Mouse (Mus musculus) large intestine, adult 2 months (tissue): Measurements from ENCODE around the gene Trappc2. TPM values are rescaled to one million over a fixed set of nuclear protein-coding genes. Genes with fewer than 3 reads are reported as not detected.

Experiments
- DNase-seq: peaks from one replicate; pipeline ENCODE4 v3.0.0-alpha.2; 2012; ENCODE audit warnings: low read depth, low spot score
- WGBS: fragments of 180-500 bp; shearing (Covaris S2); methylation state at CpG from one replicate; pipeline ENCODE4 v1.1.7; 2018; 5-methylcytosine and 5-hydroxymethylcytosine counted together
- polyA plus RNA-seq: library from polyadenylated mRNA; depleted of rRNA; stranded (reverse); fragments of >200 nt; gene quantifications from 2 replicates; pipeline ENCODE4 v1.2.3, GENCODE M21; 2012; rRNA removed

Gene Trappc2
- 1.5 and 2.1 TPM in 2 replicates for polyA plus RNA-seq

DNA sequence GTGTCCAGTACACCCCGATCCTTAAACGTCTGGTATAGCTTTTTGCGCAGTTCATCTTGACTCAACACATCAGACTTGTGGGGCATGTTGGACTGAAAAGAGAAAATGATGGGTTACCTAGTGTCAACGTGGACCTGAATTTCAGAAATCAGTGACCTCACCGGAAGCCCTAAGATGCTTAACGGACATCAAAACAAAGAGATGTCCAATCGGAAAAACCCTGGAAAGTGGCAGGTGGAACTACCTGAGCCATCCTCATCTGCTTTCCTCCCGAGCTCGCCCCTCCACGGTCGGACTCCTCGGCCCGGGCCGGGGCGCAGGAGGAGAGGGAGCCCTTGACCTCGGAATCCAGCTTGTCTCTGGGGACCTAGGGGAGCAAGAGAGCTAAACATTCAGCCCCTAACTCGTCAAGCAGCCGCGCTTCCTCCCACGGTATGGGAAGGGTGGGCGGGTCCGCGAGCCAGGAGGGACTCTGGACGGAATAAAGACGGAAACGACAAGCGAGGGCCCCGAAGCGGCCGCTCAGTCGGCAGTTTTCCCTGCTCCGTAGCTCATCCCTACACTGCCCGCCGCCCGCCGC is at the start of gene Trappc2:
Trappc2 (plus strand) TSS at position 539 of the 580 bp plus-strand sequence.
- no peak for DNase-seq
- 12% methylated on average over 36 of the region's 36 CpGs for WGBS

DNA sequence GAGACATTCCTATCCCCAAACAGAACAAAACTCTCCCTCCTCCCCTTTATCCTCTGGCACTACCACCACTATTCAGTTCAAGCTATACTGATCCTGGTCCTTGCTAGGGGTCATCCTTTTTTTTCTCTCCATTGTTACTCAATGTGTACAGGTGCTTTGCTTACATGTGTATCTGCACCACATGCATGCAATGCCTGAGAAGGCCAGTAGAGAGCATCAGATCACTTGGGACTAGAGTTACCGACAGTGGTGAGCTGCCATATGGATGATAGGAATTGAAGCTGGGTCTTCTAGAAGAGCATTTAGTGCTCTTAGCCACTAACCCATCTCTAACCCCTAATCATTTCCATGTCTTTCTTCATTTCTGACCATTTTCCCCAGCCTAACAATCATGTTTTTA is 46.6 kb upstream of the Trappc2 start:
- WGBS, result 91% methylated on average over 1 of the region's 1 CpGs
- DNase-seq, result no peak

DNA sequence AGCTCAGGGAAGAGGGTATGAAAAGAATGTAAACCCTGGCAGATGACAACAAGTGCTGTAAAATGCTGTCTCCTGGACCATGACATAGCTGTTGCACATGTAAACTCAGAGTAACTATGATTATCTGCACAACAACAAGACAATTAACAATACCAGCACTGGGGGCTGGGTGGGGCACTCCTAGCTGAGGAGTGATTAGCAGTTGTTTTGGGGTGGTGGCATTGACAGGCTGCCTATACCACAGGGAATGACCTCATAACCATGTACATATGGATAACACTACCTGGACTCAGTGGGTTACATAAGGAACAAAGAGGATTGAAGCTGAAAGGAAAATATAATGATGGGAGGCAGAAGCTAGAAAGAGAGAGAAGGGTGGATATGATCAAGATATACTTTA is 32.5 kb upstream of the Trappc2 start:
- no peak for DNase-seq

- WGBS, result 79% methylated on average over 6 of the region's 6 CpGs
- no peak for DNase-seq
Observed at GRCm38 (mm10) chrX:166416196-166416595, 24.2 kb upstream of the Trappc2 start.

GRCm38 (mm10) chrX:166434812-166435211 is 5.6 kb upstream of the Trappc2 start:
- DNase-seq, result no peak
- 88% methylated on average over 2 of the region's 2 CpGs for WGBS

DNA sequence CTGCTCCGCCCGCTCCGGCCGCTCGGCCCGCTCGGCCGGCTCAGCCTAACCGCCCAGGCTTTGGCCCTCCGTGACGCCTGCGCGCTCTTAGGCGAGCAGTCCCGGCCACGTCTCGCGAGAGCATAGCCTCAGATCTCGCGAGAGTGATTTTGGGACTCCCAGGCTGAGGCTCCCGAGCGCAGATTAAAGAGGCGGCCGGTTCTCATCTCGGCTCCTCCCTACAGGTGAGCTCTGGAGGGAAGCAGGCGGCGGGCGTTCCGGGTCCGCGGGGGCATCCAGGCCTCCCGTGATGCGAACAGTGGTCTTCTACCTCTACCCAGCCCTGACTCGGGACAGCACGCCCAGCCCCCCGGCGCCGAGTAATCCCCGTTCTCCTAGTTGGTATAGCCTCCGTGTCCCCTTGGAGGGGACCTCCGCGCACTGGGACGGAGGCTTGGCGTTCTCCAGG is 266 bp downstream of the Trappc2 start, which contains the start of gene Ofd1:
Ofd1 (minus strand) TSS at position 89 of the 448 bp plus-strand sequence.
- 5% methylated on average over 44 of the region's 44 CpGs for WGBS
- DNase-seq, result peak; percentile 54

DNA sequence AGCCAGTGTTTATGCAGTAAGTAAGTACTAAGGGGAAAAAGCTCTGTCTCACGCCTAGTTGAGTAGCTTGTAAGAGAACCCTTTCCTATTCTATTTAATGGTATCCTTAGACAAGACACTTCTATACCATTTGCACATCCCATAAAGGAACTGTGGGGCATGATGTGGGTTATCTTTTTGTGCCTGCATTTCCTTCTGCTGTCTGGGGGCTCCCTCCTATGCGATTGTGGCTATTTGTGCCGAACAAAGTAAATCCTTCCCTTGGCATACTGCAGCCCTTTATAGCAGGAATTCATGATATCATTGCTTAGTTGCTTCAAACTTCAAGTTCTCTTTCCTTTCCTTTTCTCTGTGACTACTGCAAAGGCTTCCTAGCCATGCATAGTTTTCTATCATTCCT is 4.2 kb downstream of the Trappc2 start:
- no peak for DNase-seq
- 85% methylated on average over 3 of the region's 3 CpGs for WGBS

- DNase-seq, result no peak
Observed at GRCm38 (mm10) chrX:166453532-166453931, 13.2 kb downstream of the Trappc2 start.

DNA sequence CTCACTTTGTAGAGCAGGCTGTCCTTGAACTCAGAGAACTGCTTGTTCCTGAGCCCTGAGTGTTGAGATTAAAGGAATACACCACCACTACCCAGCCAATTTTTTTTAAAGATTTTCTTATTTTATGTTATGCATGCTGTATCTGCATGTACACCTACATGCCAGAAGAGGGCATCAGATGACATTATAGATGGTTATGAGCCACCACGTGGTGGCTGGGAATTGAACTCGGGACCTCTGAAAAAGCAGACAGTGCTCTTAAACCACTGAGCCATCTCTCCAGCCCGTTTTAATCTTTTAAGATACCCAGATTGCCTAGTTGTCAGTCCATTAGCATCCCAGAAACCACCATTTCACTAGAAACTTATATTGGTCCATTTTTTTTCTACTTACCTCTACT is 14.0 kb downstream of the Trappc2 start:
- DNase-seq, result no peak
- WGBS, result 72% methylated on average over 3 of the region's 3 CpGs

More at GRCm38 (mm10) chrX:166453532-166453931, 13.2 kb downstream of the Trappc2 start:
- 72% methylated on average over 6 of the region's 6 CpGs for WGBS

GRCm38 (mm10) chrX:166455525-166455924 is 15.2 kb downstream of the Trappc2 start:
- no peak for DNase-seq
- 90% methylated on average over 1 of the region's 1 CpGs for WGBS

GRCm38 (mm10) chrX:166468321-166468720 is 27.9 kb downstream of the Trappc2 start:
- no peak for DNase-seq
- WGBS, result 96% methylated on average over 7 of the region's 7 CpGs

DNA sequence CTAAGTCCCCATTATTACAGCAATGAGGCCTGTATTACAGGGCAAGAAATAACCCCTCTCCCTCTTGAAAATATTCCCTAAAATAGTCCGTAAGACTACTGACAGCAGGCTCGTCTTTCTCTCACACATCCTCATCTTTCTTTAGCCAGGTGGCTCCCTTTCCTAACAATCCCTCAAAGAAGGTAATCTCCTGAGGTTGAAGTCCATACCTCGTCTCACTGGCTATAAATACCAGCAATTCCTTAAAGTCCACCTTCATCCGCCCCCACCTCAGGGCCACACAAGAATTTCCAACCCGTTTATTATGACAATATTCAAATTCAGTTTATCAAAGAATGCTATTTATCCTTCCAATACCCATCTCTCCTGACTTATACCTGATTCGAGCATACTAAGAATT is 32.2 kb downstream of the Trappc2 start:
- 46% methylated on average over 6 of the region's 6 CpGs for WGBS
- no peak for DNase-seq

DNA sequence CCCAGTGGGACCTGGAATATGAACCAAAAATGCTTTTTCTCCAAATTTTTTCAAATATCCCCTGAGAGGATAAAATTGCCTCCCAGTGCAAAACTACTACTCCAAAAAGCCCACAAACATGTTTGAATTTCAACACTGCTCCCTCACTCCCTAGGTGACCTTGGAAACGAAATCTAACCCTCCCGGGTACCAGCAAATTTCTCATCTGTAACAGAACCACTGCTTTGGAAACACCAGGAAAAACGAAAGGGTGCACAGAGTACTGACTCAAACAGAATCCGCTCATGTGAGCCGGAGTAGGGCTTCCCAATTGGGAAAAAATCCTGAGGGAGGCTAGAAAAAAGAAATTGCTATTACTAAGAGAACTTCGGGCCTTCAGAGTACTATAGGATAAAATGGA is 37.0 kb downstream of the Trappc2 start:
- no peak for DNase-seq
- WGBS, result 47% methylated on average over 6 of the region's 6 CpGs

GRCm38 (mm10) chrX:166478631-166479364 is 38.4 kb downstream of the Trappc2 start:
- WGBS, result 23% methylated on average over 28 of the region's 28 CpGs
- no peak for DNase-seq

GRCm38 (mm10) chrX:166479365-166479983 is 39.1 kb downstream of the Trappc2 start, which contains the start of gene Rab9:
Gene Rab9, minus strand, starts transcription at chrX:166479867.
- DNase-seq, result no peak
- WGBS, result 14% methylated on average over 41 of the region's 41 CpGs

GRCm38 (mm10) chrX:166495052-166495451 is 54.7 kb downstream of the Trappc2 start:
- WGBS, result 95% methylated on average over 2 of the region's 2 CpGs
- no peak for DNase-seq

GRCm38 (mm10) chrX:166497771-166498170 is 57.4 kb downstream of the Trappc2 start:
- DNase-seq, result no peak
- WGBS, result 71% methylated on average over 4 of the region's 4 CpGs

DNA sequence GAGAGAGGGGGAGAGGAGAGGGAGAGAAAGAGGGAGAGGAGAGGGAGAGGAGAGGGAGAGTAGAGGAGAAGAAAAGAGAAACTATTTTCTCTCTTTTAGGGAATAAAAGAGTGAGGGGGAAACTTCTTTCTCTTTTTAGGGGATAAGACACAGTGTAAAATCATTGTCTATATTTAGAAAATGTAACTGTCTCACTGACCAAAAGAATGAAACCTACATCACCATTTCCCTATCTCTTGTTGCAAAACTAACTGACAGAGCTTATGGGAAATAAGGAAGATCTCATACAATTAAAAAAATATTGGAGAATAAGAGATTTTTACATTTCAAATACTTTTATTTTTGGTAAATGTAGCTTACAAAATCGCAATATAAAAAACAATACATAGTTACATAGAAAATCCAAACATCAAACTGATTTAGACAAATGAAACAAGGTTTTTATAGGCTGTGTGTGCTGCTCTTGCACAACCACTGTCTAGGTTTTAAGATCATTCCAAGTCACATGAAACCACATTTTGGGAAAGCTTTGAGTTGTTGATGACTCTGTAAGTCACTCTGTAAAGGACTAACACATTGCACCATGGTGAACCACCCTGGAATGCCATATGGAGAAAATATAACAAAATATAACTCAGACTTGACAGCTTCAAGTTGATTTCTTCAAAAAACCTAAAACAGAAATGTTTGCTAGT is 59.3 kb downstream of the Trappc2 start:
- DNase-seq, result no peak
- 63% methylated on average over 1 of the region's 1 CpGs for WGBS
